Mouse (Mus musculus) brain, embryonic 18.5 days (tissue): ENCODE data around the gene Myoc.
A peak's percentile ranks its signal among the peaks of the same experiment; 100 is the strongest.
"Not testable (repeated sequence)": the region's sequence is repeated elsewhere in the genome, so short reads cannot be mapped to it uniquely, and the experiment has no call there.

Experiments used
- DNase-seq: peaks from one replicate; pipeline ENCODE4 v3.0.0-alpha.2; 2012; ENCODE audit warnings: low read depth, low spot score

The Myoc gene

GRCm38 (mm10) chr1:162639051-162639750, at the start of gene Myoc:
Gene Myoc (plus strand): TSS chr1:162639155.
- no peak for DNase-seq

DNA sequence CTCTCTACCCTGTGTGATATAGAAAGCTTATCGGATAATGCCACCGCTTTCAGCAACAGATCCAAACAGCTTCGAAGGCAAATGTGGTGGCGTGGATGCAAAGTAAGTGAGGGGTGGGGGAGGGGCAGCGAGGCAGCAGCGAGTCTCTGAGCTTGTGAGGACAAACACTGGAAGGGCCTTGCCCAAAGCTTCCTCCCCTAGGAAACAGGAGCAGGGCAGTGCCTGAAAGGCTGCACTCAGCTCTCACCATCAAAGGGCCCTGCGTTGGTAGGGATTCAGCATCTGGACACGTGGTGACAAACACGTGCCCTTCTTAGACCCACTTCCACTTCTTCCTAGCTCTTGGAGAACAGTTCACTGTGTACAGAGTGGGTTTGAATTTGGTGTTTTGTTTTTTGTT, 49.5 kb upstream of the Myoc start:
- DNase-seq = no peak

GRCm38 (mm10) chr1:162590415-162590997, 48.4 kb upstream of the Myoc start:
- no peak for DNase-seq

GRCm38 (mm10) chr1:162597379-162598102, 41.4 kb upstream of the Myoc start:
- DNase-seq = no peak

DNA sequence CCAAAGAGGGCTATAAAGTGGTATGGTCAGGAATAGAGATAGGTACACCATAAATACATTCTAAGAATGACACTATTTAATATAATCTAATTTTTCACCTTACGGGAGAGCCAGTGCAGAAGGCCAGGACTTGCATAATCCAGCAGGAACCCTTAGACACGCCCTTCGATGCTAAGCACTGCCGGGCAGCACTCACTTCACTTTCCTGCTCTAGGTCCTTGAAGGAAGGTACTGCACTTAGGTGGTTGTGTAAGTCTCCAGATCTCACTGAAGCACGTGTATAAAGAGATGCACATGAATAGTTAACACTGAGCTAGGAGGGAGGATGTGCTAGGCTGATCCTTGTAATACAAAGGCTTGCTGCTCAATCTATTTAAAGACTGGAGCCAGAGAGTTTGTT, 39.3 kb upstream of the Myoc start:
- DNase-seq = no peak

- DNase-seq = no peak
Measured at GRCm38 (mm10) chr1:162601288-162601687, 37.7 kb upstream of the Myoc start.

DNA sequence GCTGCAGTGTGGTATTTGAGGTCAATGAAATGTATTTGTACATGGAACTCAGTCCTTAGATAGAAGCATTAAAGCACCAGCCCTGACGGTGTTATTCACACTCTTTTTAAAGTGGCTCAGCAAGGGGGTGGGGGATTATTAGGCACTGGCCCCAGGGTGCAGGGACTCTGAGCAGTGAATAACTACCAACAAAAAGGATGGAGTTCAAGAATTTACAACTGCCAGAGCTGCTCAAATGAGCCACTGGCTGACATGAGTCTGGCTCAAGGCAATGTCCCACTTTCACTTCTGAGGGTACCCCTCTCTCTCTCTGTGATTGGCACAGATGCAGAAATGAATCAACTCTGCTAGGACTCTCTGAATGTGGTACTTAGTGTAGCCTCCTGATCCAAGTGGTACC, 30.8 kb upstream of the Myoc start:
- no peak for DNase-seq

- DNase-seq = no peak
Measured at GRCm38 (mm10) chr1:162609633-162610250, 29.2 kb upstream of the Myoc start.

DNA sequence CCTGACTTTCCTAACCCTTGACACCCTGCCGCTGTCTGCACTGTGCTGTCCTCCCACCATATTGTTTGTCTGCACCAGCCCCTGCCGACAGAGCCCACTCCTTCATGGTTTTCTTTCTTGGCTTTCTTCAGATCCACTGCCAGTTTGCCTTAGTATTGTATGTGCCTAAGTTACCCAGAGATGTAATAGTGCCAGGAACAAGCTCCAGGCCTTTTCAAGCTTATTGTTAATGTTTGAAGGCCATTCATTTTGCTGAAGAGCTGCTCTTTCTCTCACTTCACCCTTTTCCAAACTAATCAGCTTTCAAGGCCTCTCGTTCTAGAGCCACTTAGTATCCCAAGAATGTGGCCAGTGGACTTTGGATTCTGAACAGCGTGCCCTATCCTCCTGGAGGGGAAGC, 27.8 kb upstream of the Myoc start:
- no peak for DNase-seq

DNA sequence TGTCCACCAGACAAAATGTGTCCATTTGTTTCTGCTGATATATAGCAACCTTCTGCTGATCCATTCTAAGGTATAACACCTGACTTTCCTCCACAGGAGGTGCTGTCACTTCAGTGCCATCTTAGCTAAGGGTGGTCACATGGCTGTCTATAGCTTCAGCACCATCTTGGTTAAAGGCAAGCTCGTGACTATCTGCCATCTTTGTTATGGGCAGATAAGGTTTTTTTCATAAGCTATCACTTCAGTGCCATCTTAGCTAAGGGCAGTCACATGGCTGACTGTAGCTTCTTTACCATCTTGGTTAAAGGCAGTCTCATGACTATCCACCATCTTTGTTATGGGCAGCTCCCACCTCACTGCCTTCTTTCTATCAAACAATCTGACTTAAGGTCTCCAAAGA, 23.4 kb upstream of the Myoc start:
- peak; percentile 60 for DNase-seq

DNA sequence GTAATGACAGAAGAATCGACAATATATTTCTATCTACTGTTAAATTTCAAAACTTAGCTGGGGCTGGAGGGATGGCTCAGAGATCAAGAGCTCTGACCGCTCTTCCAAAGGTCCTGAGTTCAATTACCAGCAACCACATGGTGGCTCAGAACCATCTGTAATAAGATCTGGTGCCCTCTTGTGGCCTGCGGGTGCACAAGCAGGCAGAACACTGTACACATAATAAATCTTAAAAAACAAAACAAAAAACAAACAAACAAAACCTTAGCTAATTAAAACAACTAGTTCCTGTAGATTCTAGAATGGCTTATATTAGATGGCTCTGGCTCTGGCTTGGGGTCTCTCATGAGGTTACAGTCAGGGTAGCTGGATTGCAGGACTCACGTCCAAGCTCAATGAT, 18.5 kb upstream of the Myoc start:
- DNase-seq = no peak

- no peak for DNase-seq
Measured at GRCm38 (mm10) chr1:162623895-162624294, 15.1 kb upstream of the Myoc start.

GRCm38 (mm10) chr1:162625229-162625628, 13.7 kb upstream of the Myoc start:
- DNase-seq = no peak

DNA sequence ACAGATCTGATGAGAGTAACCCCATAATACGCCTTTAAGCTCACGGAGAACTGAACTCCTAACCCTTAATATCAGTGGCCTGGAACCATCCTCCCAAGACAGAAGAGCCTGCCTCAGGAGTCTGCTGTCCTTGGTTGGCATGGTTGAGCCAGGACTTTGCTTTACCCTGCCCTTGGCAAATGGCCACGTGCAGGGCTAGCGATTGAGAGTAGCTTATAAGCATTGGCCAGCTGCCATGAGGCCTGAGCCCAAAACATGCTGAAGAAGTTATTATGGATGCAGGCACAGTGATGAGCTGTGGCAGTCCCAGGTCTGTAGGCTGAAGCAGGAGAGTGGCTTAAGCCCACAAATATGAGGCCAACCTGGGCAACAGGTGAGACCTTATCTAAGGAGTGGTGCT, 11.1 kb upstream of the Myoc start:
- not testable (repeated sequence) for DNase-seq

DNA sequence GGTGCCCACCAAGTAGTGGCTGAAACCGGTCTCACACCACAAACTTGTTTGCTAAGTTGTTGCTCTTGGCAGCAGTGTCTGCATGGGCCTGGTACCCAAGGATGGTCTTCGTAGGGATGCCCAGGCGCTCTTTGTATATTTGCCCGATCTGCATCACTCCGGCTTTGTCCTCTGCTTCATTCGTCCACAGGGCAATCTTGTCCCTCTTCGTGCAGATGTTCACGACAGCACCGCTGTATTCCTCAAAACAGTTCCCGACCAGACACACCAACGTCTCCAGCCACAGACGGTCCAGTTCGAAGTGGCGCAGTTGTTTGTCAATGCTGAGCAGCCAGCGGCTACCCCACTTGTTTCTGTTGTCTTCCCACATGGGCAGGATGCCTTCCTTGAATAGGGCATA, 10.6 kb upstream of the Myoc start:
- not testable (repeated sequence) for DNase-seq

- not testable (repeated sequence) for DNase-seq
Measured at GRCm38 (mm10) chr1:162635291-162635931, 3.5 kb upstream of the Myoc start.

GRCm38 (mm10) chr1:162636516-162636915, 2.4 kb upstream of the Myoc start:
- DNase-seq = no peak

DNA sequence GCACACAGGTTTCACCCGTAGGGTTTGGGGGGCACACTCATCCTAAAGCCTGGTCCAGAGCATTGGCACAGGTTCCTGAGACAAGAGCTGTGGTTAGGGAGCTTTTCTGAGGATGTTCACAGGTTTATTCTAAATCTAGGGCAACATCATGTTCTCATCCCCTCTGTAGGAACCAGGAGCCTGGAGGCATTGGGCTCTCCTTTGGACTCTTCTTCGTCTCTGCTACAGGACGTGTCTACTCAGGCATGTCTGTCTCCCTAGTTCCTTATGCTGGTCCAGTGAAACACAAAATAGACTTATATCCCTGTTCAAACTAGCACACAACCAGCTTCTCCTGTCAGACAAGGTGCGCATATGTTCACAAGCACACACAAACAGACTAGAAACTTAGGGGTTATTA, 420 bp upstream of the Myoc start:
- DNase-seq = no peak

GRCm38 (mm10) chr1:162639861-162640260, 906 bp downstream of the Myoc start:
- no peak for DNase-seq

GRCm38 (mm10) chr1:162642591-162642990, 3.6 kb downstream of the Myoc start:
- no peak for DNase-seq

- peak; percentile 39 for DNase-seq
Measured at GRCm38 (mm10) chr1:162643752-162644151, 4.8 kb downstream of the Myoc start.

DNA sequence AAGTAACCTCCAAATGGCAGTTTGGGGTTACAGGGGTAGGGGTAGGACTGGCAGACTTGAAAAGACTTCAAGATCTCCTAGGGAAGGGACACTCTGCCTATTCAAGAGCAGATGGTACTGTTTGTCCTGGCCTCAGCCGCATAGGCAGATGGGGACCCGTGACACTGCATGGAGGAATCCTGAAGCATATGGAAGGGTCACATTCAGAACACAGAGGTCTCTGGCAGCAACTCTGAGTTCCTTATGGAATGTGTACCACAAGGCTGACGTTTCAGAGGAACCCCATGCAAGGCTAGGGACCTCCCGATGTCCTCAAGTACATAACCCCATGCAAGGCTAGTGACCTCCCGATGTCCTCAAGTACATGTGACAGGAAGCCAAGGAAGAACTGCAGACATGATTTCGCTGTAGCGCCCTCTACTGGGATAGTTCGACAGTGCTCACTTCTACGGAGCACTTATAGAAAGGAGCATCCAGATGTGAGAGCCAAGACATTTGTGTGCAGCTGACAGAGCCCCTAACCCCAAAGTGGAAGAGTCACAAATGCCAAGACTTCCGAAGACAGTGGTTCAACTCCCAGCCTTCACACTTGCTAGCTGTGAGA, 7.2 kb downstream of the Myoc start:
- DNase-seq = no peak
